Mouse (Mus musculus) small intestine, adult 2 months (tissue): ENCODE results near the gene Cga.

ENCODE experiments used
- CTCF ChIP-seq: fragments of 200-500 bp; IDR thresholded peaks from 2 replicates; pipeline ENCODE4 v1.5.1; 2012; ENCODE audit warnings: low read depth, mild to moderate bottlenecking, control low read depth, inconsistent platforms, low read length, moderate library complexity, mixed read lengths; ENCODE audit not compliant: insufficient replicate concordance, insufficient read length; ENCODE audit errors: extremely low read depth
- POLR2A ChIP-seq: fragments of 200-500 bp; IDR thresholded peaks from 2 replicates; pipeline ENCODE4 v1.6.1; 2012; ENCODE audit warnings: low read depth, mild to moderate bottlenecking, control low read depth, inconsistent platforms, low read length, moderate library complexity

GRCm38 (mm10) chr4:34912171-34912570 lies 18.6 kb downstream of the Cga start:
- TF ChIP-seq POLR2A (no peak), CTCF (no peak)
